Mouse (Mus musculus): ENCODE results near the gene Pex5l.

The Pex5l gene

GRCm38 (mm10) chr3:33142901-33143461 is at the start of gene Pex5l:
TSS of gene Pex5l (minus strand) at chr3:33143247.
- DNase-seq (ENCODE audit: low read depth, low spot score) = peak; percentile 72

GRCm38 (mm10) chr3:33165186-33165585 is 22.1 kb upstream of the Pex5l start:
- no peak for DNase-seq (ENCODE audit: low read depth, low spot score)

GRCm38 (mm10) chr3:33163821-33164220 is 20.8 kb upstream of the Pex5l start:
- no peak for DNase-seq (ENCODE audit: low read depth, low spot score)

GRCm38 (mm10) chr3:33143592-33143991 is 545 bp upstream of the Pex5l start:
- no peak for DNase-seq (ENCODE audit: low read depth, low spot score)

GRCm38 (mm10) chr3:33142398-33142797 is 649 bp downstream of the Pex5l start:
- DNase-seq (ENCODE audit: low read depth, low spot score) = peak; percentile 14

- no peak for DNase-seq (ENCODE audit: low read depth, low spot score)
Measured at GRCm38 (mm10) chr3:33129944-33130343, 13.1 kb downstream of the Pex5l start.

GRCm38 (mm10) chr3:33124796-33125195 is 18.3 kb downstream of the Pex5l start:
- no peak for DNase-seq (ENCODE audit: low read depth, low spot score)

GRCm38 (mm10) chr3:33105785-33106184 is 37.3 kb downstream of the Pex5l start:
- no peak for DNase-seq (ENCODE audit: low read depth, low spot score)

- no peak for DNase-seq (ENCODE audit: low read depth, low spot score)
Measured at GRCm38 (mm10) chr3:33103501-33103900, 39.5 kb downstream of the Pex5l start.

GRCm38 (mm10) chr3:33098550-33099295 is 44.3 kb downstream of the Pex5l start:
- DNase-seq (ENCODE audit: low read depth, low spot score) = no peak

GRCm38 (mm10) chr3:33093646-33094045 is 49.4 kb downstream of the Pex5l start:
- no peak for DNase-seq (ENCODE audit: low read depth, low spot score)

GRCm38 (mm10) chr3:33090001-33090400 is 53.0 kb downstream of the Pex5l start:
- no peak for DNase-seq (ENCODE audit: low read depth, low spot score)

- no peak for DNase-seq (ENCODE audit: low read depth, low spot score)
Measured at GRCm38 (mm10) chr3:33089470-33089869, 53.6 kb downstream of the Pex5l start.

- DNase-seq (ENCODE audit: low read depth, low spot score) = no peak
Measured at GRCm38 (mm10) chr3:33088276-33088675, 54.8 kb downstream of the Pex5l start.

GRCm38 (mm10) chr3:33082806-33083338 is 60.2 kb downstream of the Pex5l start:
- peak; percentile 17 for DNase-seq (ENCODE audit: low read depth, low spot score)

- no peak for DNase-seq (ENCODE audit: low read depth, low spot score)
Measured at GRCm38 (mm10) chr3:33081793-33082192, 61.3 kb downstream of the Pex5l start.

- no peak for DNase-seq (ENCODE audit: low read depth, low spot score)
Measured at GRCm38 (mm10) chr3:33079658-33080057, 63.4 kb downstream of the Pex5l start.

GRCm38 (mm10) chr3:33079171-33079570 is 63.9 kb downstream of the Pex5l start:
- DNase-seq (ENCODE audit: low read depth, low spot score) = no peak

- DNase-seq (ENCODE audit: low read depth, low spot score) = no peak
Measured at GRCm38 (mm10) chr3:33075696-33076095, 67.4 kb downstream of the Pex5l start.

GRCm38 (mm10) chr3:33074266-33074981 is 68.6 kb downstream of the Pex5l start:
- DNase-seq (ENCODE audit: low read depth, low spot score) = no peak

- DNase-seq (ENCODE audit: low read depth, low spot score) = no peak
Measured at GRCm38 (mm10) chr3:33073905-33074265, 69.2 kb downstream of the Pex5l start.

GRCm38 (mm10) chr3:33070771-33071170 is 72.3 kb downstream of the Pex5l start:
- DNase-seq (ENCODE audit: low read depth, low spot score) = no peak

GRCm38 (mm10) chr3:33068146-33068545 is 74.9 kb downstream of the Pex5l start:
- DNase-seq (ENCODE audit: low read depth, low spot score) = no peak

All from retina, postnatal 7 days (tissue).